Mouse (Mus musculus) liver, embryonic 14.5 days (tissue): Measurements from ENCODE around the gene Sh3rf1. TPM values are rescaled to one million over a fixed set of nuclear protein-coding genes. Genes with fewer than 3 reads are reported as not detected.

Experiments
- ATAC-seq: fragments of 200-750 bp; cut with Nextera tagmentation; 2 replicates; pipeline ENCODE4 v1.8.0; 2017; ENCODE audit warnings: moderate number of reproducible peaks, mild to moderate bottlenecking, moderate library complexity; ENCODE audit not compliant: insufficient read depth
- DNase-seq, 3 experiments: peaks; one replicate each; pipeline ENCODE4 v3.0.0-alpha.2; 2012 to 2013; ENCODE audit warnings: low read depth in 3 of 3, low spot score in 3 of 3
- H3K27ac ChIP-seq: fragments of 300-500 bp; sonication (generic); 2 replicates; pipeline ENCODE4 v1.5.1; 2014; ENCODE audit warnings: moderate library complexity, mild to moderate bottlenecking, control low read depth, inconsistent platforms
- H3K27me3 ChIP-seq: fragments of 300-500 bp; sonication (generic); 2 replicates; pipeline ENCODE4 v1.6.1; 2014; ENCODE audit warnings: mild to moderate bottlenecking, low read length, moderate library complexity; ENCODE audit not compliant: control insufficient read depth, insufficient read depth
- H3K36me3 ChIP-seq: fragments of 300-500 bp; sonication (generic); replicated peaks from 2 replicates; pipeline ENCODE4 v1.6.1; 2014; ENCODE audit warnings: low read depth; ENCODE audit not compliant: control insufficient read depth, insufficient read depth
- H3K4me1 ChIP-seq, 2 experiments: fragments of 200-500 bp in 1 of 2; fragments of 300-500 bp in 1 of 2; sonication (generic) in 1 of 2; replicated peaks; 2 replicates each; pipeline ENCODE4 v1.6.1; 2012 to 2014; ENCODE audit warnings: antibody characterized with exemption in 1 of 2, inconsistent platforms in 1 of 2, low read length in 1 of 2; ENCODE audit not compliant: control insufficient read depth in 2 of 2, insufficient read depth in 2 of 2
- H3K4me2 ChIP-seq: fragments of 300-500 bp; sonication (generic); 2 replicates; pipeline ENCODE4 v1.6.1; 2014; ENCODE audit warnings: low read depth, mild to moderate bottlenecking, control low read depth, moderate library complexity
- H3K4me3 ChIP-seq, 2 experiments: fragments of 200-500 bp in 1 of 2; fragments of 300-500 bp in 1 of 2; sonication (generic) in 1 of 2; 2 replicates each; pipeline ENCODE4 v1.5.1; 2012 to 2014; ENCODE audit warnings: low read depth in 2 of 2, low read length in 2 of 2, mild to moderate bottlenecking in 2 of 2, control low read depth in 1 of 2, inconsistent platforms in 1 of 2, moderate library complexity in 1 of 2; ENCODE audit not compliant: insufficient read depth in 1 of 2
- H3K9ac ChIP-seq: fragments of 300-500 bp; sonication (generic); replicated peaks from 2 replicates; pipeline ENCODE4 v1.6.1; 2014; ENCODE audit warnings: mild to moderate bottlenecking, control low read depth, moderate library complexity
- H3K9me3 ChIP-seq: fragments of 300-500 bp; sonication (generic); 2 replicates; pipeline ENCODE4 v1.6.1; 2016; ENCODE audit warnings: low read length, mixed read lengths; ENCODE audit not compliant: control insufficient read depth
- CTCF ChIP-seq: IDR thresholded peaks from 2 replicates; pipeline ENCODE4 v1.5.1; 2016; ENCODE audit warnings: antibody characterized with exemption, low read depth, control low read depth
- EP300 ChIP-seq: IDR thresholded peaks from 2 replicates; pipeline ENCODE4 v1.6.1; 2016; ENCODE audit warnings: antibody characterized with exemption, low read depth
- WGBS: fragments of 180-500 bp; shearing (Covaris S2); extraction: QIAGEN DNeasy Blood & Tissue Kit; methylation state at CpG from one replicate; pipeline ENCODE4 v1.1.7; 2014; ENCODE audit not compliant: insufficient replicate concordance; 5-methylcytosine and 5-hydroxymethylcytosine counted together
- polyA plus RNA-seq, 2 experiments: library from polyadenylated mRNA; depleted of rRNA in 1 of 2; stranded (reverse) in 1 of 2; unstranded in 1 of 2; fragments of >200 nt; fragmentation: Nextera tagmentation in 1 of 2; extraction: Ambion mirVana in 1 of 2; gene quantifications; 2 replicates each; pipeline versions ENCODE4 v1.2.1 to v1.2.3; 2012 to 2014

Sh3rf1 gene
- polyA plus RNA-seq, 2 experiments = 0.61 to 0.85 TPM

DNA sequence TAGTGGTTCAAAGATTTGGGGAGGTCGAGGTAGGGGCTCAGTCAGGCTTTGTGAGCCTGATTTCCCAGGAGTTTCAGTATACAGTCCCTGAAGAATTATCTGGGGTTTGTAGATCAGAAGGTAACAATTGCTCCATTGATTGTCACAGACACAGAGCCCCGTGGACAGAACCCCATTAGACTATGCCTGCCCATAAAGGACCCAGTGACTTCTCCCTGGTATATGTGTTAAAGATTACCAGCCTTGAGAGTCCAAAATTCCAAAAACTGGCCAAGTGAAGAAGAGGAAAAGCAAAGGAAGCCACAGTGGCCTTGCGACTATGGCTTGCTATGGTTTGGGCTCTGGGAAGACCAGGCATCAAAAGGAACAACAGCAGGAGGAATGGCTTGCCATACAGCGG lies 136.7 kb downstream of the Sh3rf1 start:
- Histone ChIP-seq H3K4me2 (no peak overlapping the region), H3K9ac (no peak overlapping the region), H3K4me1 (0 out of 4 replicates have a peak, but pooled peaks cover 0 to 2% of the 10 kb centered on the region in 2 experiments), H3K36me3 (no peaks in the 10 kb centered on the region), H3K9me3 (no peaks in the 10 kb centered on the region), H3K4me3 (no peak overlapping the region), H3K27me3 (no peaks in the 10 kb centered on the region), H3K27ac (no peak overlapping the region)
- no peak for TF ChIP-seq CTCF
- no peak for TF ChIP-seq EP300
- WGBS = 59% methylated on average over 4 of the region's 4 CpGs
- DNase-seq = no peak
- ATAC-seq = no peak

DNA sequence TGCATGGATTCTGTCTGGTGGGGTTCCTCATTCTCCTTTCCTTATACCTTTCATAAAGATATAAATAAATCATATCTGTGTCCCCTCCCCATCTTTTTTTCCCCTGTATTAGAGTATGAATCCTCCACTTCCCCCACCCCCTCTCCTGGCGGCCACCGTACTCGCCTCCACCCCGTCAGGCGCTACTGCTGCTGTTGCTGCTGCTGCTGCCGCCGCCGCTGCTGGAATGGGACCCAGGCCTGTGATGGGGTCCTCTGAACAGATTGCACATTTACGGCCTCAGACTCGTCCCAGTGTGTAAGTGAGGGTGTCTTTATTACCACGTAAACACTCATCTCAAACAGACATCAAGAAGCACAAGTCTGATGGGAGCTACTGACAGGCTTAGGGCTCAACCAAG lies 137.8 kb downstream of the Sh3rf1 start:
- 0 out of 4 replicates have a peak, but pooled peaks cover 0 to 2% of the 10 kb centered on the region in 2 experiments for H3K4me1 ChIP-seq
- H3K9me3 ChIP-seq = no peaks in the 10 kb centered on the region
- H3K36me3 ChIP-seq = no peaks in the 10 kb centered on the region
- DNase-seq (no peak), ATAC-seq (no peak)
- TF ChIP-seq CTCF (no peak), EP300 (no peak)
- no peak overlapping the region for H3K4me3 ChIP-seq
- H3K9ac ChIP-seq = no peak overlapping the region
- no peak overlapping the region for H3K4me2 ChIP-seq
- H3K27ac ChIP-seq = no peak overlapping the region
- no peaks in the 10 kb centered on the region for H3K27me3 ChIP-seq
- WGBS = 86% methylated on average over 11 of the region's 11 CpGs

DNA sequence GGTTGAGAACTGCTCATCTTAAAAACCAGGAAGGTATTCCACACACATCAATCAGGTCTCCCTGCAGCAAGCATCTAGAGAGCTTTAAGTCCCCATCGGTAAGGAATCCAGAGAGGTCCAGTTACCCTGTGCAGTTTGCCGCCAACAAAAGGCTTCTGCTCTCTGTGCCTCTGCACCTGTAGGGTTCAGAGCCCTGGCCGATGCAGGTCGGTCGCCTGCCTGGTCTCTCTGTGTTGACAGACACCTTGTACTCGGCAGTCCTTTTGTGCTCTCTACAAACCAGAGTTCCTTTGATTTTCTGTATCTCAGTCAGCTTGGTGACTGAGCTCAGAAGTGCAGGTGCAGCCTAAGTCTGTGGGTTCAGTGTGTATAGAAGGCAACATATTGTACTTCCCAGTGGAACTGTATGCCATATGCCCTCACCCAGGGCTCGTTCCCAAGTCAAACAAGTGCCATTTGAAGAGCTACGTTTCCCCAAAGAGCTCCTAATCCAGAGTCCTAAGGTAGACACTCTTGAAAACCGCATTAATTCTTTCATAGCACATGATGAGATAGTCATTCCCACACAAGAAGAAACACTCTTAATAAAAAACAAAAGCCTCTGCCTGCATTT lies 138.7 kb downstream of the Sh3rf1 start:
- 68% methylated on average over 9 of the region's 9 CpGs for WGBS
- H3K9ac ChIP-seq = no peak overlapping the region

DNA sequence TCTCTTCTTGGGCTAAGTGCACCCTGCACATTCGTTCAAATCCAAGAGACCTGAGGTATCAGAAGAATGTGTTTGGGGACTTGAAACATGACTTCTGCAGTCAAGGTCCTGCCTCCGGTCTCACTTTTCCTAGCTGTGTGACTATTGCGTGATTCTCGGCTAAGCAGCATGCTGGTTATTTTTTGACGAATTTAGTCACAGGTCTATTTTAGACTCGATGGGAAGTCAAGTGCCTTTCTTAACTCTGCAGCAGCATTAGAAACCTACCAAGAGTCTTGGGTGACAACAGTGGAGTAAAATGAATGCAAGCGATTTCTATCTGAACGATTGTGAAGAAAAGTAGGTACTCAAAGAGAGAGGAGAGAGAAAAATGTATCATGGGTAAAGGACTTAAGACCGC lies 149.6 kb downstream of the Sh3rf1 start:
- no peak for DNase-seq
- Histone ChIP-seq H3K9me3 (no peaks in the 10 kb centered on the region), H3K4me2 (no peak overlapping the region), H3K36me3 (no peaks in the 10 kb centered on the region), H3K4me3 (no peak overlapping the region), H3K27me3 (no peaks in the 10 kb centered on the region), H3K9ac (no peak overlapping the region), H3K27ac (no peak overlapping the region), H3K4me1 (no peaks in the 10 kb centered on the region)
- TF ChIP-seq EP300 (no peak), CTCF (no peak)
- ATAC-seq = no peak
- 76% methylated on average over 9 of the region's 9 CpGs for WGBS

More for the DNA sequence above, 138.7 kb downstream of the Sh3rf1 start:
- H3K4me3 ChIP-seq = no peak overlapping the region
- no peaks in the 10 kb centered on the region for H3K9me3 ChIP-seq
- H3K27me3 ChIP-seq = no peaks in the 10 kb centered on the region
- no peak overlapping the region for H3K27ac ChIP-seq
- ATAC-seq = no peak
- H3K4me2 ChIP-seq = no peak overlapping the region
- H3K36me3 ChIP-seq = no peaks in the 10 kb centered on the region
- TF ChIP-seq CTCF (no peak), EP300 (no peak)
- no peak for DNase-seq
- H3K4me1 ChIP-seq = 0 out of 4 replicates have a peak, but pooled peaks cover 0 to 2% of the 10 kb centered on the region in 2 experiments

DNA sequence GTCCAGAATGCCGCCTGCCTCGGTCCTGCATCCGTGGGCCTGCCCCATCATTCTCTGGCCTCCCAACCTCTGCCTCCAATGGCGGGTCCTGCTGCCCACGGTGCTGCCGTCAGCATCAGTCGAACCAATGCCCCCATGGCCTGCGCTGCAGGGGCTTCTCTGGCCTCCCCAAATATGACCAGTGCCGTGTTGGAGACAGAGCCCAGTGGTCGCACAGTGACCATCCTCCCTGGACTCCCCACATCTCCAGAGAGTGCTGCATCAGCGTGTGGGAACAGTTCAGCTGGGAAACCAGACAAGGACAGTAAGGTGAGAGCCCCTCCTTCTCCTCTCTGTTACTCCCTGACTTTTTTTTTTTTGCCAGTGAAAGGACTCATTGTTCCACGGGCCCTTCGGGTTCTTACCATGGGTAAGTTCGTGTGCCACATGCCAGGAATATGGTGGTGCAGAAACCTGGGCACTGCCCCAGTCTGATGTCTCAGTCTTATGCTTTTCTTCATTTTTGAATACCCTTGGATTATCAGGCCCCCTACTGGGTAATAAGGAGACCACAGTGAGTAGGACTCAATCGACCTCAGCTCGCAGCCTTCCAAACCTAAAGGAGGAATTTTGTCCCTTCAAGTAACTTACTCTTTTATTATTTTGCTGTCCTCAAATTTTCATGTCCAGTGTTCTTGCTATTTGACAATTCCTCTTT lies 150.5 kb downstream of the Sh3rf1 start:
- H3K9me3 ChIP-seq = no peaks in the 10 kb centered on the region
- no peaks in the 10 kb centered on the region for H3K4me1 ChIP-seq
- ATAC-seq (no peak), DNase-seq (no peak)
- 77% methylated on average over 16 of the region's 16 CpGs for WGBS
- no peak overlapping the region for H3K27ac ChIP-seq
- H3K4me3 ChIP-seq = no peak overlapping the region
- no peaks in the 10 kb centered on the region for H3K27me3 ChIP-seq
- no peak overlapping the region for H3K4me2 ChIP-seq
- no peaks in the 10 kb centered on the region for H3K36me3 ChIP-seq
- no peak overlapping the region for H3K9ac ChIP-seq
- no peak for TF ChIP-seq EP300
- no peak for TF ChIP-seq CTCF
